Mouse (Mus musculus): ENCODE data around the gene Cabp5. TPM values are rescaled to one million over a fixed set of nuclear protein-coding genes. Genes with fewer than 3 reads are reported as not detected.

The Cabp5 gene
- polyA plus RNA-seq (2014; fragmentation: Illumina TruSeq; extraction: RNeasy Lipid Tissue Mini Kit (QIAGEN cat#74804); ENCODE audit: low read depth, low replicate concordance), result not detected

GRCm38 (mm10) chr7:13397832-13398231, at the start of gene Cabp5:
Cabp5 (plus strand) TSS chr7:13398132.

GRCm38 (mm10) chr7:13450541-13450940, 52.6 kb downstream of the Cabp5 start, which contains the start of gene Bsph1:
Bsph1 (plus strand) TSS chr7:13450841.

Other genes with a start within 250 kb of the Cabp5 start
- gene Vmn1r88, start 238.6 kb upstream of the Cabp5 start, polyA plus RNA-seq (2014; fragmentation: Illumina TruSeq; extraction: RNeasy Lipid Tissue Mini Kit (QIAGEN cat#74804); ENCODE audit: low read depth, low replicate concordance), result not detected
- gene Vmn1r89, start 185.1 kb upstream of the Cabp5 start, polyA plus RNA-seq (2014; fragmentation: Illumina TruSeq; extraction: RNeasy Lipid Tissue Mini Kit (QIAGEN cat#74804); ENCODE audit: low read depth, low replicate concordance), result not detected
- 3.0 TPM for gene Lig1, start 120.8 kb upstream of the Cabp5 start, polyA plus RNA-seq (2014; fragmentation: Illumina TruSeq; extraction: RNeasy Lipid Tissue Mini Kit (QIAGEN cat#74804); ENCODE audit: low read depth, low replicate concordance)
- 11.2 TPM for gene Zswim9, start 119.4 kb upstream of the Cabp5 start, polyA plus RNA-seq (2014; fragmentation: Illumina TruSeq; extraction: RNeasy Lipid Tissue Mini Kit (QIAGEN cat#74804); ENCODE audit: low read depth, low replicate concordance)
- gene Pla2g4c, start 73.5 kb upstream of the Cabp5 start, polyA plus RNA-seq (2014; fragmentation: Illumina TruSeq; extraction: RNeasy Lipid Tissue Mini Kit (QIAGEN cat#74804); ENCODE audit: low read depth, low replicate concordance), result 0.26 TPM
- not detected for gene Bsph1, start 52.7 kb downstream of the Cabp5 start, polyA plus RNA-seq (2014; fragmentation: Illumina TruSeq; extraction: RNeasy Lipid Tissue Mini Kit (QIAGEN cat#74804); ENCODE audit: low read depth, low replicate concordance)
- not detected for gene Bsph2, start 172.9 kb downstream of the Cabp5 start, polyA plus RNA-seq (2014; fragmentation: Illumina TruSeq; extraction: RNeasy Lipid Tissue Mini Kit (QIAGEN cat#74804); ENCODE audit: low read depth, low replicate concordance)
- not detected for gene Sult2a5, start 225.8 kb downstream of the Cabp5 start, polyA plus RNA-seq (2014; fragmentation: Illumina TruSeq; extraction: RNeasy Lipid Tissue Mini Kit (QIAGEN cat#74804); ENCODE audit: low read depth, low replicate concordance)

Measured in heart, adult 10 weeks (tissue).